Mouse (Mus musculus): Measurements from ENCODE around the gene Pla2g12b. TPM values are rescaled to one million over a fixed set of nuclear protein-coding genes. Genes with fewer than 3 reads are reported as not detected.

Gene Pla2g12b
- polyA plus RNA-seq, 1 experiment from 2014 or later = not detected

- no peak for DNase-seq (ENCODE audit: low spot score)
- Histone ChIP-seq H3K4me3 (replicated peaks; ENCODE audit: low read length) (no peak overlapping the region), H3K9me3 (ENCODE audit: control insufficient read depth, low read length) (no peaks in the 10 kb centered on the region), H3K9ac (no peak overlapping the region), H3K27ac (no peak overlapping the region), H3K4me1 (replicated peaks; ENCODE audit: control insufficient read depth, insufficient read depth, low read length) (peaks cover 11% of the 10 kb centered on the region; the same call in 1 of the 2 replicates), H3K4me2 (replicated peaks) (no peak overlapping the region), H3K36me3 (replicated peaks; ENCODE audit: control insufficient read depth, insufficient read depth) (no peaks in the 10 kb centered on the region), H3K27me3 (ENCODE audit: control insufficient read depth, insufficient read depth, low read length) (no peaks in the 10 kb centered on the region)
- no peak for ATAC-seq (ENCODE audit: low FRiP score)
- 76% methylated on average over 5 of the region's 5 CpGs for WGBS
Observed at GRCm38 (mm10) chr10:59470451-59470850, 67.0 kb downstream of the Pla2g12b start.

Other genes with a start within 250 kb of the Pla2g12b start
- 22.0 TPM in 2 replicates for gene Sept10, start 181.8 kb upstream of the Pla2g12b start, polyA plus RNA-seq (2014; fragmentation: Nextera tagmentation; extraction: Ambion mirVana)
- gene Sowahc, start 181.7 kb upstream of the Pla2g12b start, polyA plus RNA-seq (2014; fragmentation: Nextera tagmentation; extraction: Ambion mirVana) = 18.8 and 21.1 TPM in 2 replicates
- 24.9 and 28.0 TPM in 2 replicates for gene P4ha1, start 80.4 kb upstream of the Pla2g12b start, polyA plus RNA-seq (2014; fragmentation: Nextera tagmentation; extraction: Ambion mirVana)
- gene Gm10273, start 8.0 kb upstream of the Pla2g12b start, polyA plus RNA-seq (2014; fragmentation: Nextera tagmentation; extraction: Ambion mirVana) = 4.0 and 4.3 TPM in 2 replicates
- 0.18 and 0.27 TPM in 2 replicates for gene Oit3, start 38.1 kb downstream of the Pla2g12b start, polyA plus RNA-seq (2014; fragmentation: Nextera tagmentation; extraction: Ambion mirVana)
- gene Gm10322, start 212.4 kb downstream of the Pla2g12b start, polyA plus RNA-seq (2014; fragmentation: Nextera tagmentation; extraction: Ambion mirVana) = not detected in 2 replicates
- 33.0 and 37.3 TPM in 2 replicates for gene Mcu, start 213.0 kb downstream of the Pla2g12b start, polyA plus RNA-seq (2014; fragmentation: Nextera tagmentation; extraction: Ambion mirVana)

Measured in hindbrain, embryonic 14.5 days (tissue).